Mouse (Mus musculus) embryonic facial prominence, embryonic 15.5 days (tissue): ENCODE data around the gene Runx2. TPM values are rescaled to one million over a fixed set of nuclear protein-coding genes. Genes with fewer than 3 reads are reported as not detected.

Experiments used
- ATAC-seq: fragments of 200-750 bp; cut with Nextera tagmentation; 2 replicates; pipeline ENCODE4 v1.8.0; 2017; ENCODE audit warnings: low read depth, moderate TSS enrichment; ENCODE audit not compliant: insufficient number of reproducible peaks, low FRiP score, low TSS enrichment
- H3K27ac ChIP-seq: fragments of 300-500 bp; sonication (generic); replicated peaks from 2 replicates; pipeline ENCODE4 v1.5.1; 2015; ENCODE audit warnings: mild to moderate bottlenecking, inconsistent platforms
- H3K27me3 ChIP-seq: fragments of 300-500 bp; sonication (generic); 2 replicates; pipeline ENCODE4 v1.6.1; 2015; ENCODE audit warnings: inconsistent platforms
- H3K36me3 ChIP-seq: fragments of 300-500 bp; sonication (generic); 2 replicates; pipeline ENCODE4 v1.6.1; 2015; ENCODE audit warnings: mild to moderate bottlenecking, inconsistent platforms
- H3K4me1 ChIP-seq: fragments of 300-500 bp; sonication (generic); 2 replicates; pipeline ENCODE4 v1.6.1; 2015; ENCODE audit warnings: inconsistent platforms
- H3K4me2 ChIP-seq: fragments of 300-500 bp; sonication (generic); replicated peaks from 2 replicates; pipeline ENCODE4 v1.6.1; 2015; ENCODE audit warnings: mild to moderate bottlenecking, inconsistent platforms
- H3K4me3 ChIP-seq: fragments of 300-500 bp; sonication (generic); replicated peaks from 2 replicates; pipeline ENCODE4 v1.5.1; 2015; ENCODE audit warnings: mild to moderate bottlenecking, inconsistent platforms
- H3K9ac ChIP-seq: fragments of 300-500 bp; sonication (generic); 2 replicates; pipeline ENCODE4 v1.6.1; 2015; ENCODE audit warnings: inconsistent platforms
- H3K9me3 ChIP-seq: fragments of 300-500 bp; sonication (generic); replicated peaks from 2 replicates; pipeline ENCODE4 v1.6.1; 2016; ENCODE audit warnings: inconsistent platforms
- WGBS: fragments of 180-500 bp; shearing (Covaris S2); methylation state at CpG from one replicate; pipeline ENCODE4 v1.1.7; 2015; 5-methylcytosine and 5-hydroxymethylcytosine counted together
- polyA plus RNA-seq: library from polyadenylated mRNA; unstranded; fragments of >200 nt; fragmentation: Nextera tagmentation; extraction: Ambion mirVana; gene quantifications from 2 replicates; pipeline ENCODE4 v1.2.1, GENCODE M21; 2015

The Runx2 gene
- polyA plus RNA-seq, 1 experiment from 2014 or later = 28.5 TPM

DNA sequence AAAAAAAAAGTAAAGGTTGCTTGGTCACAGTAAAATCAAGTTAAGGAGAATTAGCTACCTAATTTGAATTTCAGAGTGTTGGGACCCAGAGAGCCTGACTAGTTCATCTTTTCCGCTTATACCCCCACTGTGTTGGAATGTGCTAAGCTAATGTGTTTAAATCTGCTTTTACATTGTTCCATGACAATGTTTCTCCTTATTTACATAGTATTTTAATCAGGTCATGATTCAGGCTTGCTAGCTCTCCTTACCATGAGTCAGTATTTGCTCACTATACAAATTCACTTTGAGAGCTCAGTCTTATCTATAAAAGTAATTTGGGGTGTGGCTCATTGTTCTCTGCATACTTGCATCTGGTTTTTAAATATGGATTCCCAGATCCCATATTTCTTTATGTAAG, 47.2 kb downstream of the Runx2 start:
- no peaks in the 10 kb centered on the region for H3K9me3 ChIP-seq
- 0 out of 2 replicates have a peak, but pooled peaks cover 8% of the 10 kb centered on the region for H3K4me1 ChIP-seq
- no peak overlapping the region for H3K9ac ChIP-seq
- no peak overlapping the region for H3K4me2 ChIP-seq
- 60% methylated on average over 1 of the region's 1 CpGs for WGBS
- no peaks in the 10 kb centered on the region for H3K27me3 ChIP-seq
- H3K27ac ChIP-seq = no peak overlapping the region
- ATAC-seq = no peak
- H3K4me3 ChIP-seq = no peak overlapping the region
- no peaks in the 10 kb centered on the region for H3K36me3 ChIP-seq

DNA sequence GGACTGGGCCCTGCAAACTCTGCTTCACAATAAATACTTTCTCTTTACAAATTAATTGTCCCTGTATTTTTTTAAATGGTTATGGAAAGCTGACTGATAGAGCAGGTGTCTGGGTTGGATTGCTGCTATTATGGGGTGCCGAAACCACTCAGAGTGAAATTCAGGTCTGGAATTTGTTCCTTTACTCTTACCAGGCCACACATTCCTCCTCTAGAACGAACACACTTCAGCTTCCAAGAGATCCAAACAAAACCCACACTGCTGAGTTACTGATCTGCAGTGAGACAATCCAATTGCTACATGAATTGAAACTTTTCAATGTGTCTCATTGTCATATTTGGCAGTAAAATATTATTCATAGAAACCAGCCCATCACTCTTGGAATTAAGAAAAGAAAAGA, 47.6 kb downstream of the Runx2 start:
- Histone ChIP-seq H3K27ac (no peak overlapping the region), H3K36me3 (no peaks in the 10 kb centered on the region), H3K27me3 (no peaks in the 10 kb centered on the region), H3K9me3 (no peaks in the 10 kb centered on the region), H3K4me1 (0 out of 2 replicates have a peak, but pooled peaks cover 8% of the 10 kb centered on the region), H3K4me2 (no peak overlapping the region), H3K9ac (no peak overlapping the region), H3K4me3 (no peak overlapping the region)
- WGBS = 58% methylated on average over 2 of the region's 2 CpGs
- no peak for ATAC-seq

DNA sequence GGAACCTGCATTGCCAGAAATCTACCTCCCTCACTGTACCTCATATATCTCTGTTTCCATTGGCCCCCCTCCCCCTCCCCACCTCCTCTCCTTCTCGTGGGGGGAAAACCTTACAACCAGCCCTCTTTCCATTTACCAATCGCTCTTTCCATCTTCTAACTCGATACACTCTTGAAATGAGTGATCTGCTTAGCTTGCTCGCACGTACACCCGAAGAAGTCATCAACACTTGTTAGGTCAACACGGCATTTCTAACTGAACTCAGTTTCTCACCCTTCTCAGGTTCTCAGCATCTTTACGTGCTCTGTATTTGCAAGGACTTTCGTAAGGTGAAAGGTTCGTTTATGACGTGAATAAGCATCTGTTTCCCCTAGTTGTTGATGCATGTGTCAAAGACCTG, 48.3 kb downstream of the Runx2 start:
- Histone ChIP-seq H3K27ac (no peak overlapping the region), H3K9ac (no peak overlapping the region), H3K27me3 (no peaks in the 10 kb centered on the region), H3K4me1 (0 out of 2 replicates have a peak, but pooled peaks cover 8% of the 10 kb centered on the region), H3K4me2 (no peak overlapping the region), H3K9me3 (no peaks in the 10 kb centered on the region), H3K36me3 (no peaks in the 10 kb centered on the region), H3K4me3 (no peak overlapping the region)
- no peak for ATAC-seq
- 84% methylated on average over 11 of the region's 11 CpGs for WGBS

DNA sequence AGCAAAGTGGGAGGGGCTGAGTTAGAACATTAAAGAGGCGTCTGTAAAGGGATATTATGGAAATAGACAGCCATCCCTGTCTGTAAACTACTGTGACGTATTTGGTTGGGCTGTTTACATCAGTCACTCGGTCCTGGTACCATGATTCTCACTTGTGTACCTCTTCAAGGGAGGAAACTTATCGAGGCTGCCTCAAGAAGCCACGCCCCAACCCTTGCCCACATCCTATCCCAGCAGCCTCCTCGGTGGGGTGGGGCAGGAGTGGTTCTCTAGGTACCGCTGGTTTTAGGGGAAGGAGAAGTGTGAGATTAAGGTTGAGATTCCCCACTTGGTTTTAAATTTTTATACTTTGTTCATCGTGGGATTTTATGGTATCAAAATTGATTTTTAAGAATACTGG, 69.2 kb downstream of the Runx2 start:
- Histone ChIP-seq H3K9me3 (no peaks in the 10 kb centered on the region), H3K36me3 (no peaks in the 10 kb centered on the region), H3K9ac (no peak overlapping the region), H3K4me2 (no peak overlapping the region), H3K27ac (no peak overlapping the region), H3K4me3 (no peak overlapping the region), H3K27me3 (0 out of 2 replicates have a peak, but pooled peaks cover 4% of the 10 kb centered on the region), H3K4me1 (no peaks in the 10 kb centered on the region)
- 86% methylated on average over 8 of the region's 8 CpGs for WGBS
- no peak for ATAC-seq

DNA sequence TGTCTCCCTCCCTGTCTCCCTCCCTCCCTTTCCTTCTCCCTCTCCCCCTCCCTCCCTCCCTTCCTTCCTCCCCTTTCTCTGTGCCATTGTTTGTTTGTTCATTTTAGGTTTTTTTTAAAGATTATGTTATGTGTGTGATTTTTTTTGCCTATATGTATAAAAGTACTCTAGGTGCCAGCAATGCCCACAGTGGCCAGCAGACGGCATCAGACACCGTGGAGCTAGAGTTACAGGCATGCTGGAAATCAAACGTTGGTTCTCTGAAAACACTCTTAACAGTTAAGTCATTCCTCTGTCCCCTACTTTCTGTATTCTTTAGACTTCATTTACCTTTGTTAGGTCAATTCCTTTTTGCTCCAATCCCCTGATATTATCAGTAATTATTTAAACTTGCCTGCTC, 70.8 kb downstream of the Runx2 start:
- Histone ChIP-seq H3K27ac (no peak overlapping the region), H3K4me2 (no peak overlapping the region), H3K9me3 (no peaks in the 10 kb centered on the region), H3K4me3 (no peak overlapping the region), H3K36me3 (no peaks in the 10 kb centered on the region), H3K4me1 (0 out of 2 replicates have a peak, but pooled peaks cover 1% of the 10 kb centered on the region), H3K9ac (no peak overlapping the region), H3K27me3 (peaks cover 11% of the 10 kb centered on the region)
- no peak for ATAC-seq
- 59% methylated on average over 3 of the region's 3 CpGs for WGBS

DNA sequence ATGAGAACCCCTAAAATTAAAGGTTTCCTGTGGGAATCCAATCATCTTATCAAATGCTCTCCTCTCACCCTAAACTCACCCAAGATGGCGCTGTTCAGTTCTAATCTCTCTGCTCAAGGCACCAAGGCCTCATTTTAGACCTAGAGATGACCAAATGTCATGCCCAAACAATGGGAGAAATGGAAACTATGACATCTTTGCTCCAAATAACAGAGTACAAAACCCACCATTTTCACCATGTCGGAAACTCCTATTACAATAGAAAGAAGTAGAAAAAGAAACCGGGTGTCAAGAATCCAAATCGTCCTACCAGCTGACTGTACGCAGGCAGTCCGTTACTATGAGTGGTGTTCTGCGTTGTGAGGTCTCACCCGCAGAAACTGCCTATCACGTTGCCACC, 72.4 kb downstream of the Runx2 start:
- 87% methylated on average over 9 of the region's 9 CpGs for WGBS
- no peaks in the 10 kb centered on the region for H3K9me3 ChIP-seq
- peaks cover 19% of the 10 kb centered on the region for H3K27me3 ChIP-seq
- no peak overlapping the region for H3K4me2 ChIP-seq
- no peaks in the 10 kb centered on the region for H3K36me3 ChIP-seq
- peaks cover 16% of the 10 kb centered on the region for H3K4me1 ChIP-seq
- H3K4me3 ChIP-seq = no peak overlapping the region
- H3K9ac ChIP-seq = no peak overlapping the region
- no peak for ATAC-seq
- H3K27ac ChIP-seq = no peak overlapping the region

DNA sequence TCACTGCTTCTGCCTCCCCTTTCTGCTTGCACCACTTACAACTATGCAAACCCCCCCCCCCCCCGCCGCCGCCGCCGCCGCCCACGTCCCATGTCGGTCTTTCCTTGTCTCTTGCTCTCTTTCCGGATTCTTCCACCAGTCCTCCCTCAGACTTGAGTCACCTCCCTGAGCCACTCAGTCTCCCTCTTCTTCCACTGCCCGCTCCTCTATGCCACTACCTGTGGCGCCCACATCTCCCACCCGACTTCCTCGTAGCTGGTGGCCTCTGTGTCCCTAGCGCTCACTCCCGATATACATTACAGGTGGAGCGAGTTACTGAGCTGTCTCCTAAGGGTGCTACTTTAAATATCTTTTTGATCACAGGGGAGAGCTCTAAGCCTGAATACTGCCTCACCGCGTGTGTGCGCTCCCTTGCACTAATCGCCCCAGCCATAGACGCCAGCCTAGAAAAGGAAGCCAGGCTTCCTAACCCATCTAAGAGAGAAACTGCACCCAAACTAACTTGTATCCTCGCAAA, 76.4 kb downstream of the Runx2 start:
- H3K9ac ChIP-seq = no peak overlapping the region
- 3% methylated on average over 21 of the region's 22 CpGs for WGBS

DNA sequence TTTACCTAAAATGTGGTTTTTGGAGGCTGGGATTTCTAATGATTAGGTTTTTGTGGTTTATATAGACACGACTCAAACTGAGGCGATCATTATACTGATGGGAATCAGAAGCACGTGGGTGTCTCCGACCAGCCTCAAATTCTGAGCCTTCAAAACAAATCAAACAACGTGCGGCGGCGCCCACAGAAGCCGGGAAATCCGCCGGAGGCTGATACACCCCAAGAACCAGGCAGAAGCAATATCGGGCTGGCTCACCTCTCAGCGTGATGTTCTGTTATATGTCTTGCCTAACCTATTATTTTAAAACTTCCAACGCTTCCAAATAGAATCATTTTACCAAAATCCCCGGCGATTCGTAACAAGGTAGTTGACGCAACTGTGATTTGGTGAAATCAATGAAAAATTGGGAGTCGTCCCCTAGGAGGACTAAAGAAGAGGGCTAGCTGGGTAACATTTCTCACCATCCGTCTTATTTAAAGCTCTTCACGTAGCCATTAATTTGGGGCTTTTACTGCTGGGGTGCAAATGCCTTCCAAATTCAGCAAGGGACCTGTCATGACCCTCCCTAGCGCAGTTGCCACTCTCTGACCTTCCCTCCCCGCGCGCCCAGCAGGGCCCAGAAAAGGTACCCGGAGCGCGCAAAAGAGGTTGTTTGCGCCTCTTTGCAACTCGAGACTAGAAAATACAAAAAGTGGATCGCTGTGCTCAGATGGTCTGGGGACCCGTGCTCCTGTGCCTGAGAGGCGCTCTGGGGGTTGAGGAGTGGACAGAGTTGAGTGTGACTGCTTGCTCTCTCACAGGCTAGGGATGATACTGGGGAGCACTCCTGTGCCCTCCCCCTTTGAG, 77.1 kb downstream of the Runx2 start:
- H3K4me1 ChIP-seq = peaks cover 37% of the 10 kb centered on the region
- H3K4me2 ChIP-seq = peak overlapping the region; percentile 88
- no peaks in the 10 kb centered on the region for H3K9me3 ChIP-seq
- H3K9ac ChIP-seq = no peak overlapping the region
- WGBS = 2% methylated on average over 33 of the region's 33 CpGs
- H3K36me3 ChIP-seq = no peaks in the 10 kb centered on the region
- peak overlapping the region; percentile 72 for H3K4me3 ChIP-seq
- peaks cover 21% of the 10 kb centered on the region for H3K27me3 ChIP-seq
- H3K27ac ChIP-seq = peak overlapping the region; percentile 70
- ATAC-seq = no peak

More for the DNA sequence above, 76.4 kb downstream of the Runx2 start:
- peaks cover 37% of the 10 kb centered on the region for H3K4me1 ChIP-seq
- ATAC-seq = no peak
- H3K27ac ChIP-seq = peak overlapping the region; percentile 70
- H3K9me3 ChIP-seq = no peaks in the 10 kb centered on the region
- H3K4me3 ChIP-seq = peak overlapping the region; percentile 72
- H3K36me3 ChIP-seq = no peaks in the 10 kb centered on the region
- H3K27me3 ChIP-seq = peaks cover 21% of the 10 kb centered on the region
- peak overlapping the region; percentile 88 for H3K4me2 ChIP-seq

DNA sequence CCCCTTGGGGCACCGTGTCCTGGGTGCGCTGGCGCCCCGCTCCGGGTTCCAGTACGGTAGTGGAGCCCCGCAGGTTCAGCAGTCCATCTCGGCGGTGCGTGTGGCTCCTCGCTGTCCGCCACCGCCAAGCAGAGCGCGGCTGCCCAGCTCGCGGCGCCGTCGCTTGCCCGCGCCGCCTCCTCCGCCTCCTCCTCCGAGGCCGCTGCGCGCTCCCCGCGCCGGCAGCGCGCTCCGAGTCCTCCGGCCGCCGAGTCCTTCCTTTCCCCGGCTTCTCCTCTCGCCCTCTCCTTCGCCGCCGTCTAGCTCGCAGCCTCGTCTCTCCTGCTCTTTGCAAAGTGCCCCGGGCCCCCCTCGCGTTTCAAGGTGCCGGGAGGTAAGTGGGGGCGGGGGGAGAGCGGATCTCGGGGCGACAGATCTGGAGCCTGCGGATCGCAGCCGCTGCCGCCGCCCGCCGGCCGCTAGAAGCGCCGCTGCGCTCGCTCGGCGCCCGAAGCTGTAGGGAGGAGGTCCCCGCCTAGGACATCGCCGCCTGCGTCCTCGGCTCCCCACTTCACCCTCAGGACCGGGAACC, 78.5 kb downstream of the Runx2 start:
- H3K4me1 ChIP-seq = peaks cover 37% of the 10 kb centered on the region
- peak overlapping the region; percentile 72 for H3K4me3 ChIP-seq
- peak overlapping the region; percentile 88 for H3K4me2 ChIP-seq
- ATAC-seq = peak; percentile 44
- H3K36me3 ChIP-seq = no peaks in the 10 kb centered on the region
- H3K27ac ChIP-seq = peak overlapping the region; percentile 85
- no peaks in the 10 kb centered on the region for H3K9me3 ChIP-seq
- peaks cover 21% of the 10 kb centered on the region for H3K27me3 ChIP-seq
- peak overlapping the region; percentile 62 for H3K9ac ChIP-seq
- WGBS = under 1% methylated on average over 67 of the region's 73 CpGs

DNA sequence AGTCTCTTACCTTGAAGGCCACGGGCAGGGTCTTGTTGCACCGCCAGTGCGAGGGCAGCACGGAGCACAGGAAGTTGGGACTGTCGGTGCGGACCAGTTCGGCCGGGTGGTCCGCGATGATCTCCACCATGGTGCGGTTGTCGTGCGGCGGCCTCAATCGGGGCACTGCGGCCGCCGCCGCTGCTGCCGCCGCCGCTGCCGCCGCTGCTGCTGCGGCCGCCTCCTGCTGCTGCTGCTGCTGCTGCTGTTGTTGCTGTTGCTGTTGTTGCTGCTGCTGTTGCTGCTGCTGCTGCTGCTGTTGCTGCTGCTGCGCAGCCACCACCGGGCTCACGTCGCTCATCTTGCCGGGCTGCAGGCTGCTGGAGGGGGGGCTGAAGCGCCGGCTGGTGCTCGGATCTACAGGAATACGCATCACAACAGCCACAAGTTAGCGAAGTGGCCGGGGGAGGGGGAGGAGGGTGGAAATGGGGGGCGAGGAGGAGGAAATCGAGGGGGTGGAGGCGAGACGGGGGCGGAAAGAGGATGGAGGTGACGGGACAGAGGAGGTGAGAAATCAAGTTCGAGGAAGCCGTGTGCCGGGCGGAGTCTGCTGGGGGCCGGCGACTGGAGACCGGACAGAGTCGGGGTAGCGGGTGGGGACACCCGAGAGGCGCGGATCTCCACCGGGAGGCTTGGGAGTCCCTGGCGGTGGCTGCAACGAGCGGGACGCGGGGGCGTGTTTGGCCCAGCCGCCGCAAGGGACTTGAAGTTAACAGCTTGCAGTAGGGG, 79.2 kb downstream of the Runx2 start:
- H3K9me3 ChIP-seq = no peaks in the 10 kb centered on the region
- peak overlapping the region; percentile 62 for H3K9ac ChIP-seq
- H3K27me3 ChIP-seq = peaks cover 17% of the 10 kb centered on the region
- H3K4me3 ChIP-seq = peak overlapping the region; percentile 72
- peak; percentile 43; the same call in 1 of the 2 replicates for ATAC-seq
- no peaks in the 10 kb centered on the region for H3K36me3 ChIP-seq
- WGBS = under 1% methylated on average over 63 of the region's 64 CpGs
- H3K27ac ChIP-seq = peak overlapping the region; percentile 85
- peaks cover 37% of the 10 kb centered on the region for H3K4me1 ChIP-seq
- peak overlapping the region; percentile 88 for H3K4me2 ChIP-seq
